Mouse (Mus musculus) cerebellum, adult 11-12 months (tissue): ENCODE results near the gene Rnf181.

Experiments used
- DNase-seq: peaks from one replicate; pipeline ENCODE4 v3.0.0; 2022

Gene Rnf181

DNA sequence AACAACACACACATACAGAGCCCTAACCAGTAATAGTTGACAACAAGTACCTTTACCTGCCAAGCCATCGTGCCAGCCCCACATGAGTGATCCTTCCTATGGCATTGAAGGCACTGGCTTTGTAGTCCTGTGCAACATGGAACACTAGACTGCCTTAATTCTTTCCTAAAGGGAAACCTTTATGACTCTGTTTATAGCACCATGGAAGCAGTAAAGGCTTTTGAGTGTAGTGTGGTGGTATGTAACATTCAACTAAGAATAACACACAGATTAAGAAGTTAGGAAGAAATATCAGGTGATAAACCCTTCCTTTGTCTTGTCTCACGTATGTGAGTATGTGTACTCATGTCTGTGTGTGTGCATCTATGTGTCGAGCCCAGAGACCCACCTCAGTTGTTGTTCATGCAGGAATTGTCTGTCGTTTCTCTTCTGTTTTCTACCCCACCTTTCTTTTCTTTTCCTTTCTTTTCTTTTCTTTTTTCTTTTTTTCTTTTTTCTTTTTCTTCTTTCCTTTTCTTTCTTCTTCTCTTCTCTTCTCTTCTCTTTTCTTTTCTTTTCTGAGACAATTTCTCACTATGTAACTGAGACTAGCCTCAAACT is at the start of gene Rnf181:
Rnf181 (minus strand) TSS at position 113 of the 600 bp plus-strand sequence.
- no peak for DNase-seq

- DNase-seq: no peak
These were observed 49.4 kb upstream of the Rnf181 start for GRCm38 (mm10) chr6:72415964-72416772.

DNA sequence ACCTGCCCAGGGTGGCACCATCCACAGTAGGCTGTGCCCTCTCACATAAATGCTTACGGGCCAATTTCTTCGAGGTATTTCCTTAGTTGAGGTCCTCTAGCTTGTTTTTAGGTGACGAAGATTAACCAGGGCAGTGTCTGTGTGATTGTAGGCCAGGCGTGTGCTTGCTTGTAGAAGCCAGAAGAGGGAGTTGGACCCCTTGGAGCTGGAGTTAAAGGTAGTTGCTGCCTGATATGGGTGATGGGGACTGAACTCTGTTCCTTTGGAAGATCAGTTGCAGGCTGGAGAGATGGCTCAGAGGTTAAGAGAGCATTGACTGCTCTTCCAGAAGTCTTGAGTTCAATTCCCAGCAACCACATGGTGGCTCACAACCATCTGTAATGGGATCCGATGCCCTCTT is 48.4 kb upstream of the Rnf181 start:
- DNase-seq: no peak

- DNase-seq: peak; percentile 95
These were observed 47.5 kb upstream of the Rnf181 start, which contains the start of gene Ggcx for GRCm38 (mm10) chr6:72414076-72414756. Gene Ggcx, plus strand, starts transcription at chr6:72414308.

DNA sequence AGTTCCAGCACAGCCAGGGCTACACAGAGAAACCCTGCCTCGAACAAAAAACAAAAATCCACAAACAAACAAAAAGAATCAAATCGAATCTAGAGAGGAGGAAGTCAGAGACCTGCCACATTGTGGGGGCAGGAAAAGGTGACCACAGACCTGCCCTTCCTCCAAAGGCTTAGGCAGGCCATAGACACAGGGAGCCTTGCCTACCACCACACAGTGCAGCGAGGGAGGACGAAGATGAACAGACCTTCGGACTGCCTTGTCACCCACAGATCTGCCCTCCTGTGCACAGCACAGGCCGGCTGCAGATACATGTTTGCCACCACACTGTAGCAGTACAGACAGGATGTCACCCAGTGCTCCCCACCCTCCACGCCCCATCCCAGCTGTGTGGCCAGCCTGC is 43.8 kb upstream of the Rnf181 start:
- DNase-seq: no peak

- DNase-seq: no peak
These were observed 43.2 kb upstream of the Rnf181 start for GRCm38 (mm10) chr6:72410003-72410402.

GRCm38 (mm10) chr6:72409567-72409966 is 42.8 kb upstream of the Rnf181 start:
- DNase-seq: no peak

GRCm38 (mm10) chr6:72407119-72407518 is 40.4 kb upstream of the Rnf181 start:
- peak; percentile 70 for DNase-seq

DNA sequence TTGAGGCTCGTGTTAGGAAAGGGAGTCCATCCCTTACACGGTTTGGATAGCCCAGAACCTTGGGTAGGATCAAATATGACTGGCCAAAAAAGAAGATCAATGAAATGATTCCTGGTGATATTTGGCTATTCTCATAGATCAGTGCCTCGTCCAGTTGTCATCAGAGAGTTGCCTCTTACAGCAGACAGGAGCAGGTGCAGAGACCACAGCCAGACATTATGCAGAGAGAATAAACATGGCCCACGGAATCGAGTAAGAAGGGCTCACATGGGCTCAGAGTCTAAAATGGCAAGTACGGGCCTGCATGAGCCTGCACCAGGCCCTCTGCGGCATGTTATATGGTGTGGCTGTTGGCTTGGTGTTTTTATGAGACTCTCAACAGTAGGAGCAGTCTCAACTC is 38.6 kb upstream of the Rnf181 start:
- DNase-seq: no peak

GRCm38 (mm10) chr6:72401875-72402274 is 35.1 kb upstream of the Rnf181 start:
- DNase-seq: peak; percentile 46

- DNase-seq: no peak
These were observed 33.2 kb upstream of the Rnf181 start for GRCm38 (mm10) chr6:72399967-72400366.

- DNase-seq: no peak
These were observed 30.1 kb upstream of the Rnf181 start for GRCm38 (mm10) chr6:72396837-72397251.

DNA sequence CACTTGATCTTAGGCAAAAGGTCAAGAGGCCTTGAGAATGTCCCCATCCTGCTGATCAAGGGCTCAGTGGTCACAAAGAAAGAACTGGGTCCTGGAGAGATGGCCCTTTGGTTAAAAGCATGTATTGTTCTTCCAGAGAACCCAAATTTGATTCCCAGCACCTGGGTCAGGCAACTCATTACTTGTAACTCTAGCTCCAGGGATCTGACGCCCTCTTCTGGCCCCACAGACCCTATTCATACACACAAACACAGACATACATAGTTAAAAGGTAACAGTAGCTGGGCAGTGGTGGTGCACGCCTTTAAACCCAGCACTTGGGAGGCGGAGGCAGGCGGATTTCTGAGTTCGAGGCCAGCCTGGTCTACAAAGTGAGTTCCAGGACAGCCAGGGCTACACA is 25.6 kb upstream of the Rnf181 start:
- DNase-seq: no peak

- no peak for DNase-seq
These were observed 24.2 kb upstream of the Rnf181 start for GRCm38 (mm10) chr6:72390795-72391521.

DNA sequence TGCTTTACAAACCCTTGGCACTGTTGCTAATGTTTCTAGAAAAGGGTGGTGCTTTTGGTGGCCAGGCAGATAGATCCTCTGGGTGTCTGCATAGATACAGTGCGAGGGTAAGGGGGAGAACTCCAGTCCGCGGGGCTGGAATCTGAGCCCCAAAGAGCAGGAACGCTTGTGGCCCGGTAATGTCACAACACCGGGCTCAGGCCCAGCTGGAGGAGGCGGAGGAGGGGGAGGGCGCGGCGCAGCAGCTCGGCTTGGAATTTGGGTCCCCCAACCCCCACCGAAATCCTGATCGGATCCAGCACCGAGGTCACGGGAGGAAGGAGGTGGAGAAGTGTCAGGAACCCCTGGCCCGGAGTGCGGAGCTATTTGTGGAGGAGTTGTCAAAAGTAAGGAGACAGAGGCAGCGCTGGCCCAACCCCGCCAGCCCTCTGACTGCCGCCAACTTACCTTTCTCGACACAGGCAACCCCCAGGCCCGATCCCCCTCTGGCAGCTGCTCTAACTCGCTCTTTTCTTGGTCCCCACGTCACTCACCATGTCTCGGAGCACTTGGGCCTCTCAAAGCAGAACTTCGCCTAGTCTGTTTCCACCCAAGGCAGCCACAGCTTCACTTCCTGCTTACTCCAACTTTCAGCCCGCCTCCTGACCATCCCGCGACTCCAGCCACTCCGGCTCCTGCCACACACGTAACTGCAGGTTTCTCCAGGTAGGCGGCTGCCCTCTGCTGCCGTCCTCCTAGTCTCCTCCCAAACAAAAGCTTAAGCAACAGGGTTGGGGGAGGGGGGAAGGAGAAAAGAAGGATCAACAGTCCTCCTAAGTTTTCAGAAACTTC is 23.4 kb upstream of the Rnf181 start, which contains the start of gene Vamp8:
Vamp8 (minus strand) TSS at position 763 of the 831 bp plus-strand sequence.
- DNase-seq: peak; percentile 63

DNA sequence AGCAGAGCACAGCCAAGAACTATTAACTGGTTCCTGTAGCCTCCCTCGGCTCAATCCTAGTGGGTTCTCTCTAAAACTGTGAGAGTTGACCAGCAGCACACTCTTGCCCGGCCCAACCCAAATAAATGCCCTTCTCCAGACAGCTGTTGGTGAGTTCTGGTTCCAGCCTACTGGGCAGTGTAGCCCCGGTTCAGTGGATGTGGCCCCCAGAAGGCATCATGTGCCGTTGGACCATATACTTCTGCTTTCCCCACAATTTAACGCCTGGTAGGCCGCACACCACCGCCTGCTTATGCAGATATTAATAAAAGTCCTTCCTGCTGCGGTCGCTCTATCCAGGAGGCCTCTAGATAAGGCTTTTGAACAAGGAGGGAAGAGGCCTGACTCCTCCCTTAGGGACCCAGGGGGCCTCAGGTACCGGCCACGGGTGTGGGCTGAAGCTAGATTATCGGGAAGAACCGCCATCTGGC is 22.8 kb upstream of the Rnf181 start:
- DNase-seq: no peak

DNA sequence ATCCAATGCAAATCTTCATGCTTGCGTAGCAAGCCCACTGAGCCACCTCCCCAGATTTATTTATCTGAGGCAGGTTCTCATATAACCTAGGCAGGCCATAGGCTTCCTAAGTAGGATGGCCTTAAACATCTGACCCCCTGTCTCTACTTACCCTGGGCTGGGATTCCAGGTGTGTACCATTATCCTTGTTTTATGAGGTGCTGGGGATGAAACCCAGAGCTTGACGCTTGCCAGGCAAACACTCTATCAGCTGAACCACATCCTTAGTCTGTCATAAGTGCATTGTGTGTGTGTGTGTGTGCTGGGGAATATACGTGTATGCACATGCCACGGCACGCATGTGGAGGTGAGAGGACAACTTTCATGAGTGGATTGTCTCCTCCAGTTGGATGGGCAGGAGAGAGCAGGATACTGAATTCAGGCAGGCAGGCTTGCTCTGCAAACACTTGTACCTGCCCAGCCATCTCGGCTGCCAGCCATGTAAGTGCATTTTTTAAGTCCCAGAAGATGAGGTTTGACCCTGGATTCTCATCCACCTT is 22.1 kb upstream of the Rnf181 start:
- no peak for DNase-seq

DNA sequence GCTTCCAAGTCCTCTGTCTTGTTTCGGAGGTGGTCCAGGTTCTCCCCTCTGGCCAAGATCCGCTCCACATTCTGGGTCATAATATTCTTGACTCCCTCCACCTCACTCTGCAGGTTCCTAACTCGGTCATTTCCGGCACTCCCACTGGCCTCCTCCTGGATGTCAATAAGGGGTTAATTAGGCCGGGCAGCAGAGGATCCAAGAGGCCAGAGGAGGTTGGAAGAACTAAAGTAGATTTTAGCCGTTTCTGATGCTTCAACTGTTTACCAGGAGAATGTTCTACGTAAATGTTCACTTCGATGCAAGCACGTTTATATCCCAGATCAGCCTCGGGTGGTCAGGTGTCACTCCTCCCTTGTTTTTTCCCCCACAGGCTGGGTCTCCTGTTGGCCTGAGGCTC is 21.5 kb upstream of the Rnf181 start:
- no peak for DNase-seq

GRCm38 (mm10) chr6:72387816-72388215 is 21.1 kb upstream of the Rnf181 start:
- DNase-seq: no peak

DNA sequence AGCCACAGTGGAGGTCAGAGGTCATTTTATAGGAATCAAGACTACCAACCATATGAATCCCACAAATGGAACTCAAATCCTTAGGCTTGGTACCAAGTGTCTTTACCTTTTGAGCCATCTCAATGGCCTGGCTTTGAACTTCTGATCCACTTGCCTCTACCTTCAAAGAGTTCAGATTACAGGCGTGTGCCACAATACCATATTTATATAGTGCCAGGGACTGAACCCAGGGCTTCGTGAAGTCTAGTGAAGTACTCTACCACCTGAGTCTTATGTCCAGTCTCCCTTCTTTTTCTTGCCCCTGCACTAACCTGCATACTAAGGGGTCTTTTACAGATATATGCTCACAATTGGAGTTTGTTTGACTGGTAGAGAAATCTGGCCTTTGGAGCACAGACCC is 19.8 kb upstream of the Rnf181 start:
- no peak for DNase-seq

DNA sequence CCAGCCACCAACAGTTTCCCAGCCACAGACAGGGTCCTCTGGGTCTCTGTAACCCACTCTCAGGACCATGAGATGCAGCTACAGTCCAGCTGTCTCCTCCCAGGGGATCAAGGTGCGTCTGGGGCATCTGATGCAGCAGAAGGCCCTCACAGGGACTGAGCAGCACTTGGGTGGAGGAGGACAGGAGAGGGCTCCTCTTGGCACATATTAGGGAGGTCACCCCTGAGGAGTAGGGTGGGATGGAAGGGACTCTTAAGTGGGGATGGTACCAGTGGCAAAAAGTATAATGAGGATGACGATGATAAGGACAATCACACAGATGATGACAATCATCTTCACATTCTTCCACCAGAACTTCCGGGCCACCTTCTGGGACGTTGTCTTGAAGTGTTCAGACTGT is 18.5 kb upstream of the Rnf181 start:
- no peak for DNase-seq

DNA sequence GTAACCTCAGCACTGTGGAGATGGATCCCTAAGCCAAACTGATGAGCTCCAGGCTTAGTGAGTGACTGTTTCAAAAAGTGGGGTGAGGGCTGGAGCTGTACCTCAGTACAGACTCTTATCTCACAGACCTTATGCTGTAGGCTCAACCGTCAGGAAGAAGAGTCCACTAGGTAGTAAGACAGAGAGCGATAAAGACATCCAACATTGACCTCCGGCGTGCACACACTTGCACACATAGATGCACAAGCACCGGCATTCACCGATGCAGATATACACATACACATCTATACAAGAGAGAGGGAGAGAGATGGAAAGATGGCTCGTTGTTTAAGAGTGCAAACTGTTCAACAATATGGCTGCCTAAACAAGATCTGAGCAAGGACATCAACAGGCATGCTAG is 17.2 kb upstream of the Rnf181 start:
- no peak for DNase-seq
